In the genomic region with DNA sequence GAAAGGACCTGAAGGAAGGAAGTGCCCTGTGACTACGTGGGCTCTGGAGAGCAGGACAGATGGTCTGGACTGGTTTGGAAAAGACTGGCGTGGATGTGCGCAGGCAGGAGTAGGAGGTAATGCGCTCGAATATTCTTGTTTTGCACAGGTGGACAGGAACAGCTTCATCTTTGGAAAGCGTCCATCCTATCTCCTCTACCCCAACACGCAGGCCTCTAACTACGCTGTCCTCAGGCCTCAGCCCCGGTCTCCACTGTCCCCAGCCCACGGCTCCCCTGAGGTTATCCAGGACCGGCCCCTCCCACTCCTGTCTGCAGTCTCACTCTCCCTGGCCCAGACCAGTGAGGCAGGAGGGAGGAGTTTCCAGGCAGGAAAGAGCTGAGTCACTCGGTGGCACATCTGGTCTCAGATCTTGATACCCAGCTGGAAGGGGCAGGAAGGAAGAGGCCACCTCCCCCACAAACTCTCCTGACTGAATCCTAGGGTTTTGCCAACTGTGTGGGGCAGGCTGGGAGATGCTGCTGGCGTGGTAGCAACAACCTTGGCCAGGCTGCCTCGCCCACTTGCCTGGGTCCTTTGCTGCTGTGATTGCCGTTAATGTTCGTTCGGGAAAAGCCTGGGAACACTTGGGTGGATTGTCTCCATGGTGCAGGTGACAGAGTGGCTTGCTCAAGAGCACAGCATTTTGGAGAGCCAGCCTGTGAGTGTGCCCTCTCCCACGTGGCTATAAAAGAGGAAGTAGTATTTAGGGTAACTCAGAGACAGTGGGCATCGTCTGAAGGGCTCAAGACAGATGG, we compare ENCODE assay signal across 8 mouse cellular contexts. TPM values are rescaled to one million over a fixed set of nuclear protein-coding genes. Genes with fewer than 3 reads are reported as not detected.
DNase-seq lines count a peak whose midpoint lies in the region; ATAC-seq lines count a peak whose summit lies in the region.

No protein-coding gene starts in this region.

- H3K9ac ChIP-seq in embryonic facial prominence, embryonic 12.5 days, result no peak overlapping the region

- no peaks in the 10 kb centered on the region for H3K27me3 ChIP-seq in embryonic facial prominence, embryonic 12.5 days

- intact Hi-C loops in left cerebral cortex, postnatal 4 days (cut with DNase I), result no loop called here
- intact Hi-C loops in heart, postnatal 14 days (cut with DNase I), result no loop called here

- no peak overlapping the region for H3K4me3 ChIP-seq in embryonic facial prominence, embryonic 12.5 days

- peak; percentile 35; the same call in 1 of the 2 replicates for ATAC-seq in embryonic facial prominence, embryonic 12.5 days (ENCODE audit: insufficient number of reproducible peaks, insufficient read depth, low FRiP score, low TSS enrichment)
- peak; percentile 87 for ATAC-seq in megakaryocyte, adult 5-6 weeks (ENCODE audit: poor library complexity, severe bottlenecking)

- H3K27ac ChIP-seq in embryonic facial prominence, embryonic 12.5 days, result 0 out of 2 replicates have a peak overlapping the region, but pooled peaks have one; percentile 57

- H3K36me3 ChIP-seq in embryonic facial prominence, embryonic 12.5 days, result no peaks in the 10 kb centered on the region

- peaks cover 22% of the 10 kb centered on the region for H3K4me1 ChIP-seq in embryonic facial prominence, embryonic 12.5 days

- WGBS in embryonic facial prominence, embryonic 12.5 days, result 36% methylated on average over 19 of the region's 19 CpGs

- no peaks in the 10 kb centered on the region for H3K9me3 ChIP-seq in embryonic facial prominence, embryonic 12.5 days

- peak overlapping the region; percentile 13; the same call in 1 of the 2 replicates for H3K4me2 ChIP-seq in embryonic facial prominence, embryonic 12.5 days (replicated peaks)

- DNase-seq in left cerebral cortex, adult 11 months (ENCODE audit: low spot score), result peak; percentile 40
- no peak for DNase-seq in left cerebral cortex, postnatal 4 days
- peak; percentile 70 for DNase-seq in adrenal gland, adult 8-10 months
- DNase-seq in heart, postnatal 14 days, result peak; percentile 49 to 53
- peak; percentile 40 to 65 for DNase-seq in left cerebral cortex, adult 9 months (ENCODE audit: low spot score in 2 of 2)
- DNase-seq in thymus, postnatal 0 days (ENCODE audit: low spot score), result peak; percentile 72

RNA-seq across cellular contexts. Expression of a gene that starts 2.2 kb away (rescaled TPM):
- total RNA-seq in left cerebral cortex, postnatal 4 days (2021), result 10 to 100 TPM in 1 of 2 experiments, 1 to 10 TPM in 1; 9.7 to 11.7 TPM
- 10 to 100 TPM; 23.9 to 44.8 (median 34.4) TPM for total RNA-seq in adrenal gland, adult 8-10 months (2022)
- polyA plus RNA-seq in embryonic facial prominence, embryonic 12.5 days (2016; fragmentation: Nextera tagmentation; extraction: Ambion mirVana), result 5.2 and 5.6 TPM in 2 replicates
- 1 to 10 TPM; 4.8 to 5.7 TPM for total RNA-seq in heart, postnatal 14 days (2021)
- not detected in 2 replicates for total RNA-seq in megakaryocyte, adult 5-6 weeks (2015)
- not detected in 2 replicates for total RNA-seq in megakaryocyte, adult 5-6 weeks (2017)
- polyA plus RNA-seq in thymus, postnatal 0 days (2015; fragmentation: Nextera tagmentation; extraction: Ambion mirVana), result 3.3 and 3.6 TPM in 2 replicates

RNA-seq across cellular contexts. Expression of a gene that starts 24.0 kb away (rescaled TPM):
- 1 to 10 TPM in 1 of 2 experiments, under 1 TPM in 1; 0.58 to 1.6 TPM for total RNA-seq in left cerebral cortex, postnatal 4 days (2021)
- 1 to 10 TPM in 3 of 4 experiments, under 1 TPM in 1; 0.73 to 2.5 (median 1.1) TPM for total RNA-seq in adrenal gland, adult 8-10 months (2022)
- polyA plus RNA-seq in embryonic facial prominence, embryonic 12.5 days (2016; fragmentation: Nextera tagmentation; extraction: Ambion mirVana), result 1.1 and 1.2 TPM in 2 replicates
- 10 to 100 TPM; 11.4 to 12.5 TPM for total RNA-seq in heart, postnatal 14 days (2021)
- total RNA-seq in megakaryocyte, adult 5-6 weeks (2015), result not detected in 2 replicates
- total RNA-seq in megakaryocyte, adult 5-6 weeks (2017), result 1.3 TPM in 1 of 2 replicates, not detected in the other
- polyA plus RNA-seq in thymus, postnatal 0 days (2015; fragmentation: Nextera tagmentation; extraction: Ambion mirVana), result 0.31 and 0.35 TPM in 2 replicates

Comparison
In these comparisons a context has a peak if more than half of its experiments do, and no peak if none do; other contexts are left out.
1. RNA of a gene that starts 2.2 kb away (total RNA-seq): 23.9 to 44.8 TPM in adrenal gland, adult 8-10 months, 9.7 to 11.7 TPM in left cerebral cortex, postnatal 4 days and 4.8 to 5.7 TPM in heart, postnatal 14 days; not detected in megakaryocyte, adult 5-6 weeks; every median in the first group is over 4 times any median in the second.